Mouse (Mus musculus) bone marrow, adult 2 months (tissue): ENCODE results near the gene Stt3b.

ENCODE experiments used
- CTCF ChIP-seq: fragments of 200-500 bp; IDR thresholded peaks from 2 replicates; pipeline ENCODE4 v1.5.1; 2011; ENCODE audit warnings: low read length, control low read depth; ENCODE audit not compliant: control insufficient read depth, insufficient read depth
- POLR2A ChIP-seq: fragments of 200-500 bp; IDR thresholded peaks from 2 replicates; pipeline ENCODE4 v1.6.1; 2011; ENCODE audit warnings: low read depth, mild to moderate bottlenecking, control low read depth, low read length, borderline replicate concordance; ENCODE audit not compliant: control insufficient read depth

DNA sequence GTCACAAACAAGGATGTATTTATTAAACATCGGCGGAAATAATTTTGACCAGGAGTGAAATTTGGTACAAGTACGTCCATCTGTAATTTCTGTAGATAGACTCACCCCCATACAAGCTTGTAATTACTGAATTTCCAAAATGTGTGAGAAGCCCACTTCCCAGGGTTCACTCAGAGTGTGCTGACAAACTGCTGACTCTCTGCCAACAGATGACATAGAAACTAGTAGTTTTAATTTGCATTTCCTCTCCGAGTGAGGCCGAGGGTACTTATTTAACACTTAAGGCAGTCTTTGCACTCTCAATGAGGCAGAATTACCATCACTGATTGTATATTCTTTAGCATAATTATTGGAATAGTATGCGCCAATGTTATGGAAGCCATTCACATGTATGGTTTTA, 12.2 kb upstream of the Stt3b start:
- TF ChIP-seq CTCF (no peak), POLR2A (no peak)
